Mouse (Mus musculus) heart, embryonic 16.5 days (tissue): ENCODE measurements around the gene Agtr1a. TPM values are rescaled to one million over a fixed set of nuclear protein-coding genes. Genes with fewer than 3 reads are reported as not detected.

Experiments used
- polyA plus RNA-seq: library from polyadenylated mRNA; unstranded; fragments of >200 nt; fragmentation: Nextera tagmentation; extraction: Ambion mirVana; gene quantifications from 2 replicates; pipeline ENCODE4 v1.2.1, GENCODE M21; 2015

Gene Agtr1a
- polyA plus RNA-seq, 1 experiment from 2014 or later, result 19.3 TPM

Other genes with a start within 250 kb of the Agtr1a start
- gene Mboat1, start 200.0 kb upstream of the Agtr1a start, polyA plus RNA-seq, result 4.0 and 4.1 TPM in 2 replicates
- gene Uqcrfs1, start 208.9 kb downstream of the Agtr1a start, polyA plus RNA-seq, result 777 and 809 TPM in 2 replicates